Mouse (Mus musculus) adrenal gland, postnatal 25 days (tissue): ENCODE data around the gene Gpr18. TPM values are rescaled to one million over a fixed set of nuclear protein-coding genes. Genes with fewer than 3 reads are reported as not detected.

Experiments
- DNase-seq: peaks from one replicate; pipeline ENCODE4 v3.0.0; 2021; ENCODE audit warnings: mixed read lengths
- total RNA-seq: library from RNA; stranded (reverse); gene quantifications from 2 replicates; pipeline ENCODE4 v1.2.3, GENCODE M21; 2021

Gpr18 gene
- total RNA-seq, 1 experiment from 2014 or later: 0.27 TPM

GRCm38 (mm10) chr14:121922016-121922415 is 6.4 kb upstream of the Gpr18 start:
- no peak for DNase-seq

- peak; percentile 32 for DNase-seq
Measured at GRCm38 (mm10) chr14:121920511-121921124, 5.0 kb upstream of the Gpr18 start.

- no peak for DNase-seq
Measured at GRCm38 (mm10) chr14:121919752-121920151, 4.2 kb upstream of the Gpr18 start.

GRCm38 (mm10) chr14:121918266-121918665 is 2.7 kb upstream of the Gpr18 start:
- no peak for DNase-seq

GRCm38 (mm10) chr14:121916311-121917094 is 922 bp upstream of the Gpr18 start:
- no peak for DNase-seq

- no peak for DNase-seq
Measured at GRCm38 (mm10) chr14:121915143-121915542, 438 bp downstream of the Gpr18 start.

- DNase-seq: no peak
Measured at GRCm38 (mm10) chr14:121912501-121912900, 3.1 kb downstream of the Gpr18 start.

GRCm38 (mm10) chr14:121909868-121910267 is 5.7 kb downstream of the Gpr18 start:
- DNase-seq: no peak

GRCm38 (mm10) chr14:121906992-121907681 is 8.4 kb downstream of the Gpr18 start:
- DNase-seq: no peak

- no peak for DNase-seq
Measured at GRCm38 (mm10) chr14:121906341-121906991, 9.1 kb downstream of the Gpr18 start.

- no peak for DNase-seq
Measured at GRCm38 (mm10) chr14:121904754-121905153, 10.8 kb downstream of the Gpr18 start.

- DNase-seq: no peak
Measured at GRCm38 (mm10) chr14:121903381-121903876, 12.2 kb downstream of the Gpr18 start.

GRCm38 (mm10) chr14:121901511-121901910 is 14.1 kb downstream of the Gpr18 start:
- DNase-seq: no peak

- DNase-seq: no peak
Measured at GRCm38 (mm10) chr14:121899071-121899470, 16.5 kb downstream of the Gpr18 start.

- DNase-seq: no peak
Measured at GRCm38 (mm10) chr14:121898509-121898908, 17.1 kb downstream of the Gpr18 start.

GRCm38 (mm10) chr14:121897773-121898172 is 17.8 kb downstream of the Gpr18 start:
- DNase-seq: no peak

- no peak for DNase-seq
Measured at GRCm38 (mm10) chr14:121896126-121897090, 19.2 kb downstream of the Gpr18 start.

- DNase-seq: no peak
Measured at GRCm38 (mm10) chr14:121895316-121895715, 20.3 kb downstream of the Gpr18 start.

- no peak for DNase-seq
Measured at GRCm38 (mm10) chr14:121894511-121895135, 21.0 kb downstream of the Gpr18 start.

GRCm38 (mm10) chr14:121893747-121894146 is 21.8 kb downstream of the Gpr18 start:
- DNase-seq: no peak
